Mouse (Mus musculus) fibroblast of lung, adult 2 months (primary cell): ENCODE measurements around the gene Lhcgr.

Experiments
- DNase-seq: peaks from one replicate; pipeline ENCODE4 v3.0.0-alpha.2; 2011; ENCODE audit warnings: low read depth

The Lhcgr gene

GRCm38 (mm10) chr17:88703112-88703511, 88.7 kb downstream of the Lhcgr start:
- DNase-seq = no peak

GRCm38 (mm10) chr17:88702345-88702744, 89.4 kb downstream of the Lhcgr start:
- DNase-seq = no peak

DNA sequence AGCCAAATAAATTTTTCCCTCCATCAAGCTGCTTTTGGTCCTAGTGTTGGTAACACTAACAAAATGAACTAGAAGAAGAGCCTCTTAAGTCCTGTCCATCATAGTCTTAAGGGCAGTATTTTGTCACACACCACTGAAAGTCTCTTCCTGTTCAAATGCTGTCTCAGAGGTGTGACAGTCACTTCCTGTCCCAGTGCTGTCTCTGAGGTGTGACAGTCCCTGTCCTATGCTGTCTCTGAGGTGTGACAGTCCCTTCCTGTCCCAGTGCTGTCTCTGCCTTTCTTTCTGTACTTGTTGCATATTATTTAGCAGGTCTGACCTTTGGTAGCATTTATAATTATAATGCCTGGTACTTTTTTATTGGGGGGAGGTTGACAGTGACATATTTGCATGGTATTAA, 90.9 kb downstream of the Lhcgr start:
- DNase-seq = no peak

GRCm38 (mm10) chr17:88696656-88697333, 95.0 kb downstream of the Lhcgr start:
- DNase-seq = no peak

DNA sequence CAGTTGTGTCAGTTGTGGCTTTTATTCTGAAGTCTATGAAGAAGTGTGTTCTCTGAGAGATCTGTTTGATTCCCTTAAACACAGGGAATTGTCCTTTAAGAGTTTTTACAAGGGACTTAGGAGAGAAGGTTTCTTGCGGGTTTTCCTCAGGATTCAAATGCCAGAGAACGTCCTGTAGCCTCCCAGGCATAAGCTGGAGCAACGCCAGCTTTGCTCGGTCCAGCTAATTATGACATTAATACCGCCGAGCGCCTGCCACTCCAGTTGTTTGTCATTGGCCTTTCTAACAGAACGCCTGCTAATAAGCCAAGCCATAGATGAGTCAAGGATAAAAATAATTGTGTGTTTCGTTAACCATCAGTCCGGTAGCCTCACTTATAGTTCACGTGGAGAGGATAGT, 103.6 kb downstream of the Lhcgr start:
- no peak for DNase-seq

GRCm38 (mm10) chr17:88675310-88676309, 116.2 kb downstream of the Lhcgr start:
- DNase-seq = no peak

DNA sequence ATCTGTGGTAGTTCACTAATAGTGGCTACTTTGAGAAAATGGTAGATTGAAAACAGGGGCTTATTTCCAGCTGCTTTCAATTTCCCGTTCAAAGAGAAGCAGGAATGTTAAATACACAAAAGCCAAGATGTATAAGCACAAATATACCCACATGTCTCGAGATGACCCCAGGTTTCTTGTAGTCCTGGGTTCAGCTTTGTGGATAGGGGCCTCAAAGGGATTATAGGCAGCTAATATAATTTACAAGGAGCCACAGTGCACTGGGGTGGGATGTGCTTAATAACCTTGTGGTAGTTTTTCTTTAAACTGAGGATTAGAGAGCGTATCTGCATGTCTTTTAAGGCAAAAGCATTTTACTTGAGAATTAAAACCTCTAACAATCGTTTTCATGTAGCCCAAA, 121.0 kb downstream of the Lhcgr start:
- DNase-seq = no peak

GRCm38 (mm10) chr17:88669921-88670320, 121.9 kb downstream of the Lhcgr start:
- DNase-seq = no peak

GRCm38 (mm10) chr17:88668452-88668851, 123.3 kb downstream of the Lhcgr start, which contains the start of gene Gtf2a1l:
Gtf2a1l (plus strand) TSS chr17:88668660.
- no peak for DNase-seq
